Mouse (Mus musculus): ENCODE results near the gene Myg1.

Myg1 gene

GRCm38 (mm10) chr15:102331610-102332015 is at the start of gene Myg1:
Myg1 (plus strand) TSS chr15:102331709.
- WGBS: under 1% methylated on average over 30 of the region's 30 CpGs

GRCm38 (mm10) chr15:102282463-102283292 is 48.8 kb upstream of the Myg1 start:
- WGBS: 77% methylated on average over 8 of the region's 8 CpGs

- WGBS: 87% methylated on average over 3 of the region's 3 CpGs
Observed at GRCm38 (mm10) chr15:102283648-102284047, 47.9 kb upstream of the Myg1 start.

GRCm38 (mm10) chr15:102295633-102296367 is 35.7 kb upstream of the Myg1 start, which contains the start of gene Espl1:
Espl1 (plus strand) TSS chr15:102296266.
- 3% methylated on average over 25 of the region's 25 CpGs for WGBS

GRCm38 (mm10) chr15:102296368-102297006 is 35.0 kb upstream of the Myg1 start:
- WGBS: 6% methylated on average over 24 of the region's 24 CpGs

GRCm38 (mm10) chr15:102302542-102302941 is 29.0 kb upstream of the Myg1 start:
- 74% methylated on average over 6 of the region's 6 CpGs for WGBS

GRCm38 (mm10) chr15:102308717-102309116 is 22.8 kb upstream of the Myg1 start:
- 91% methylated on average over 9 of the region's 9 CpGs for whole genome bisulfite sequencing

- 82% methylated on average over 10 of the region's 10 CpGs for whole genome bisulfite sequencing
Observed at GRCm38 (mm10) chr15:102310074-102310845, 21.2 kb upstream of the Myg1 start.

- 64% methylated on average over 8 of the region's 8 CpGs for WGBS
Observed at GRCm38 (mm10) chr15:102315292-102315691, 16.2 kb upstream of the Myg1 start.

- WGBS: 90% methylated on average over 6 of the region's 6 CpGs
Observed at GRCm38 (mm10) chr15:102316263-102316662, 15.2 kb upstream of the Myg1 start.

GRCm38 (mm10) chr15:102324654-102325473 is 6.6 kb upstream of the Myg1 start:
- 76% methylated on average over 12 of the region's 12 CpGs for WGBS

- WGBS: under 1% methylated on average over 40 of the region's 40 CpGs
Observed at GRCm38 (mm10) chr15:102326022-102326576, 5.4 kb upstream of the Myg1 start, which contains the start of gene Pfdn5. Pfdn5 (plus strand) TSS chr15:102326116.

- WGBS: 48% methylated on average over 8 of the region's 8 CpGs
Observed at GRCm38 (mm10) chr15:102326892-102327291, 4.6 kb upstream of the Myg1 start.

GRCm38 (mm10) chr15:102335254-102335653 is 3.7 kb downstream of the Myg1 start:
- 90% methylated on average over 8 of the region's 8 CpGs for WGBS

GRCm38 (mm10) chr15:102335925-102336324 is 4.4 kb downstream of the Myg1 start:
- 86% methylated on average over 5 of the region's 5 CpGs for WGBS

- WGBS: 88% methylated on average over 4 of the region's 4 CpGs
Observed at GRCm38 (mm10) chr15:102336946-102337345, 5.4 kb downstream of the Myg1 start.

- 74% methylated on average over 5 of the region's 5 CpGs for WGBS
Observed at GRCm38 (mm10) chr15:102339612-102340011, 8.1 kb downstream of the Myg1 start.

- WGBS: 7% methylated on average over 1 of the region's 1 CpGs
Observed at GRCm38 (mm10) chr15:102341580-102341979, 10.1 kb downstream of the Myg1 start.

- WGBS: 92% methylated on average over 3 of the region's 3 CpGs
Observed at GRCm38 (mm10) chr15:102344490-102344889, 13.0 kb downstream of the Myg1 start.

GRCm38 (mm10) chr15:102346444-102346843 is 14.9 kb downstream of the Myg1 start:
- 88% methylated on average over 4 of the region's 4 CpGs for WGBS

Data from cerebral cortex, adult 2 months (tissue).